Mouse (Mus musculus) erythroblast, embryonic 14.5 days (primary cell): Measurements from ENCODE around the gene 4931406P16Rik. TPM values are rescaled to one million over a fixed set of nuclear protein-coding genes. Genes with fewer than 3 reads are reported as not detected.

Experiments used
- H3K27me3 ChIP-seq: 2 replicates; pipeline ENCODE4 v1.6.1; 2012; ENCODE audit warnings: inconsistent platforms; ENCODE audit not compliant: control insufficient read depth
- H3K36me3 ChIP-seq: 2 replicates; pipeline ENCODE4 v1.6.1; 2012; ENCODE audit warnings: mild to moderate bottlenecking, inconsistent platforms; ENCODE audit not compliant: control insufficient read depth
- H3K4me1 ChIP-seq: 2 replicates; pipeline ENCODE4 v1.6.1; 2012; ENCODE audit warnings: inconsistent platforms; ENCODE audit not compliant: control insufficient read depth
- H3K4me3 ChIP-seq: replicated peaks from 2 replicates; pipeline ENCODE3; 2012; ENCODE audit warnings: moderate library complexity, mild to moderate bottlenecking, inconsistent platforms
- H3K9me3 ChIP-seq: 2 replicates; pipeline ENCODE4 v1.6.1; 2012; ENCODE audit warnings: low read length, inconsistent platforms, mixed read lengths; ENCODE audit not compliant: control insufficient read depth
- GATA1 ChIP-seq: IDR thresholded peaks from 2 replicates; pipeline ENCODE4 v1.6.1; 2012; ENCODE audit warnings: low read length, inconsistent platforms, mixed read lengths
- TAL1 ChIP-seq: IDR thresholded peaks from 3 replicates; pipeline ENCODE4 v1.6.1; 2012; ENCODE audit warnings: low read length, inconsistent platforms, mixed read lengths
- polyA plus RNA-seq: library from polyadenylated mRNA; stranded (reverse); fragments of >175 nt; gene quantifications from 2 replicates; pipeline ENCODE4 v1.2.3, GENCODE M21; 2012

4931406P16Rik gene
- polyA plus RNA-seq, 1 experiment = 3.3 TPM

DNA sequence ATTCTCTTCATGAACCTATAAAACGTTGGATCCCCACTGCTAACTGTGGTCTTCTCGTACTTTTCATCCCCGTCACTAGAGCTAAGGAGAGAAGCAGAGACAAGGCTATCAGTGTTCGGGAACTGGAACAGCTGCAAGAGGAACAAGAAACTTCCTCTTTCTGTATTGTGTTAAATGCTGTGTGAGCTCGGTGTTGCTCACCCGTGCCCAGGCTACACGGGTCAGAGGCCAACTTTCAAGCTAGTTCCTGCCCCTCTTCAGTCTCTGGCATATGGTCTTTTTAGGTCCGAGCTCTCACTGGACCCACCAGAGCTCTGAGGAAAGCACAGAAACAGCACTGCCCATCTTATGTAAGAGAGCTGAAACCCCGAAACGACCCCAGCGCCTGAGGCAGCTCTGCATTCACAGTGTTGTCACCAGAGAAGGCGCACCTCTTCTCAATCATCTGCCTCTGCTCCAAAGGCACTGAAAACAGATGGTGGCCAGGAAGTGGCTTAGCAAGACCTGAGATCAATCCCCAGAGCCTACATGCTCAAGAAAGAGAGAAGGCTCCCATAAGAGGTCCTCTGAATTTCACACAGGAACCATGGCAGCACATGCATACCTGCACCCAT is 123.9 kb downstream of the 4931406P16Rik start:
- H3K27me3 ChIP-seq = no peaks in the 10 kb centered on the region
- H3K36me3 ChIP-seq = peaks cover 71% of the 10 kb centered on the region
- H3K4me3 ChIP-seq = no peak overlapping the region
- no peaks in the 10 kb centered on the region for H3K9me3 ChIP-seq
- peaks cover 3% of the 10 kb centered on the region for H3K4me1 ChIP-seq
- TF ChIP-seq GATA1 = no peak
- no peak for TF ChIP-seq TAL1

Other genes with a start within 250 kb of the 4931406P16Rik start
- not detected in 2 replicates for gene Scgb1b30, start 218.1 kb downstream of the 4931406P16Rik start, polyA plus RNA-seq
- 0.07 and 0.09 TPM in 2 replicates for gene Wtip, start 180.3 kb downstream of the 4931406P16Rik start, polyA plus RNA-seq
- gene Uba2, start 144.0 kb downstream of the 4931406P16Rik start, polyA plus RNA-seq = 0.92 and 1.3 TPM in 2 replicates
- 0.42 and 0.52 TPM in 2 replicates for gene Pdcd2l, start 116.9 kb downstream of the 4931406P16Rik start, polyA plus RNA-seq
- gene Gpi1, start 83.2 kb downstream of the 4931406P16Rik start, polyA plus RNA-seq = 18.4 and 29.3 TPM in 2 replicates
- not detected in 2 replicates for gene Gm6096, start 62.5 kb downstream of the 4931406P16Rik start, polyA plus RNA-seq
- gene Lsm14a, start 79.8 kb upstream of the 4931406P16Rik start, polyA plus RNA-seq = 2.4 and 2.8 TPM in 2 replicates